Mouse (Mus musculus) kidney, embryonic 14.5 days (tissue): ENCODE results near the gene Thap8. TPM values are rescaled to one million over a fixed set of nuclear protein-coding genes. Genes with fewer than 3 reads are reported as not detected.

ENCODE experiments used
- polyA plus RNA-seq: library from polyadenylated mRNA; unstranded; fragments of >200 nt; fragmentation: Nextera tagmentation; extraction: Ambion mirVana; gene quantifications from 2 replicates; pipeline ENCODE4 v1.2.1, GENCODE M21; 2014

Thap8 gene
- polyA plus RNA-seq, 1 experiment from 2014 or later: 0.22 TPM

Other genes starting within 250 kb of the Thap8 start
- 2.6 and 4.1 TPM in 2 replicates for gene Zfp14, start 228.7 kb upstream of the Thap8 start, polyA plus RNA-seq
- gene Zfp82, start 207.2 kb upstream of the Thap8 start, polyA plus RNA-seq: 3.5 and 5.7 TPM in 2 replicates
- gene Gm26920, start 189.7 kb upstream of the Thap8 start, polyA plus RNA-seq: 0.58 and 1.9 TPM in 2 replicates
- gene Zfp566, start 189.6 kb upstream of the Thap8 start, polyA plus RNA-seq: 13.8 and 14.4 TPM in 2 replicates
- 98.2 and 125 TPM in 2 replicates for gene Zfp260, start 185.3 kb upstream of the Thap8 start, polyA plus RNA-seq
- 5.2 and 6.1 TPM in 2 replicates for gene Zfp382, start 158.2 kb upstream of the Thap8 start, polyA plus RNA-seq
- gene Zfp146, start 110.3 kb upstream of the Thap8 start, polyA plus RNA-seq: 20.2 and 23.0 TPM in 2 replicates
- gene Cox7a1, start 96.0 kb upstream of the Thap8 start, polyA plus RNA-seq: 4.5 TPM in 2 replicates
- 83.1 and 120 TPM in 2 replicates for gene Capns1, start 81.3 kb upstream of the Thap8 start, polyA plus RNA-seq
- gene Polr2i, start 48.1 kb upstream of the Thap8 start, polyA plus RNA-seq: 173 and 268 TPM in 2 replicates
- gene Tbcb, start 47.8 kb upstream of the Thap8 start, polyA plus RNA-seq: 174 and 199 TPM in 2 replicates
- gene Ovol3, start 44.4 kb upstream of the Thap8 start, polyA plus RNA-seq: not detected in 2 replicates
- 7.8 and 11.1 TPM in 2 replicates for gene Wdr62, start 325 bp downstream of the Thap8 start, polyA plus RNA-seq
- 30.7 and 51.1 TPM in 2 replicates for gene Clip3, start 11.6 kb downstream of the Thap8 start, polyA plus RNA-seq
- gene Alkbh6, start 28.6 kb downstream of the Thap8 start, polyA plus RNA-seq: 85.5 and 112 TPM in 2 replicates
- gene Syne4, start 34.7 kb downstream of the Thap8 start, polyA plus RNA-seq: 43.5 and 72.9 TPM in 2 replicates
- not detected in 2 replicates for gene E130208F15Rik, start 41.6 kb downstream of the Thap8 start, polyA plus RNA-seq
- 20.6 and 21.5 TPM in 2 replicates for gene Sdhaf1, start 43.8 kb downstream of the Thap8 start, polyA plus RNA-seq
- gene Lrfn3, start 82.7 kb downstream of the Thap8 start, polyA plus RNA-seq: 5.8 and 7.2 TPM in 2 replicates
- gene Tyrobp, start 133.7 kb downstream of the Thap8 start, polyA plus RNA-seq: 23.8 and 26.7 TPM in 2 replicates
- 0.57 and 1.0 TPM in 2 replicates for gene Hcst, start 139.8 kb downstream of the Thap8 start, polyA plus RNA-seq
- 1.1 and 1.9 TPM in 2 replicates for gene Nfkbid, start 141.6 kb downstream of the Thap8 start, polyA plus RNA-seq
- 16.7 and 19.0 TPM in 2 replicates for gene Aplp1, start 165.4 kb downstream of the Thap8 start, polyA plus RNA-seq
- 0.20 and 0.54 TPM in 2 replicates for gene Kirrel2, start 177.6 kb downstream of the Thap8 start, polyA plus RNA-seq
- gene Nphs1, start 178.2 kb downstream of the Thap8 start, polyA plus RNA-seq: 2.7 and 3.0 TPM in 2 replicates
- 0.94 and 2.3 TPM in 2 replicates for gene Prodh2, start 213.5 kb downstream of the Thap8 start, polyA plus RNA-seq